Mouse (Mus musculus): ENCODE measurements around the gene 1700113H08Rik. TPM values are rescaled to one million over a fixed set of nuclear protein-coding genes. Genes with fewer than 3 reads are reported as not detected.

1700113H08Rik gene
- polyA plus RNA-seq, 2 experiments, result not detected

- no peak for TF ChIP-seq CTCF (IDR thresholded peaks at IDR 0.05; ENCODE audit: low read depth)
- H3K4me1 ChIP-seq (replicated peaks; ENCODE audit: control insufficient read depth in 2 of 2, insufficient read depth in 2 of 2, low read length in 1 of 2), result no peaks in the 10 kb centered on the region
- H3K27ac ChIP-seq, result no peak overlapping the region
- no peak overlapping the region for H3K9ac ChIP-seq (replicated peaks)
- ATAC-seq (ENCODE audit: insufficient read depth) (no peak), DNase-seq (ENCODE audit: low read depth in 3 of 3, low spot score in 3 of 3) (no peak)
- H3K4me3 ChIP-seq (ENCODE audit: insufficient read depth in 1 of 2, low read depth in 2 of 2, low read length in 2 of 2), result no peak overlapping the region
- 66% methylated on average over 5 of the region's 5 CpGs for WGBS (ENCODE audit: insufficient replicate concordance)
- H3K4me2 ChIP-seq (ENCODE audit: low read depth), result no peak overlapping the region
- no peaks in the 10 kb centered on the region for H3K36me3 ChIP-seq (replicated peaks; ENCODE audit: control insufficient read depth, insufficient read depth, low read depth)
- no peaks in the 10 kb centered on the region for H3K9me3 ChIP-seq (ENCODE audit: control insufficient read depth, low read length)
- H3K27me3 ChIP-seq (ENCODE audit: control insufficient read depth, insufficient read depth, low read length), result no peaks in the 10 kb centered on the region
These were observed 29.8 kb downstream of the 1700113H08Rik start for GRCm38 (mm10) chr10:87087646-87088045.

GRCm38 (mm10) chr10:87094249-87094648, 36.4 kb downstream of the 1700113H08Rik start:
- Histone ChIP-seq H3K4me2 (ENCODE audit: low read depth) (no peak overlapping the region), H3K27me3 (ENCODE audit: control insufficient read depth, insufficient read depth, low read length) (no peaks in the 10 kb centered on the region), H3K4me3 (ENCODE audit: insufficient read depth in 1 of 2, low read depth in 2 of 2, low read length in 2 of 2) (no peak overlapping the region), H3K27ac (no peak overlapping the region), H3K9ac (replicated peaks) (no peak overlapping the region), H3K36me3 (replicated peaks; ENCODE audit: control insufficient read depth, insufficient read depth, low read depth) (no peaks in the 10 kb centered on the region), H3K4me1 (replicated peaks; ENCODE audit: control insufficient read depth in 2 of 2, insufficient read depth in 2 of 2, low read length in 1 of 2) (no peaks in the 10 kb centered on the region), H3K9me3 (ENCODE audit: control insufficient read depth, low read length) (no peaks in the 10 kb centered on the region)
- ATAC-seq (ENCODE audit: insufficient read depth) (no peak), DNase-seq (ENCODE audit: low read depth in 3 of 3, low spot score in 3 of 3) (no peak)
- peak; percentile 25; the same call in 1 of the 2 replicates for TF ChIP-seq CTCF (IDR thresholded peaks at IDR 0.05; ENCODE audit: low read depth)
- no peak for TF ChIP-seq EP300 (IDR thresholded peaks at IDR 0.05; ENCODE audit: low read depth)

- DNase-seq (ENCODE audit: low read depth in 3 of 3, low spot score in 3 of 3) (no peak), ATAC-seq (ENCODE audit: insufficient read depth) (no peak)
- no peak overlapping the region for H3K4me2 ChIP-seq (ENCODE audit: low read depth)
- no peaks in the 10 kb centered on the region for H3K36me3 ChIP-seq (replicated peaks; ENCODE audit: control insufficient read depth, insufficient read depth, low read depth)
- H3K4me3 ChIP-seq (ENCODE audit: insufficient read depth in 1 of 2, low read depth in 2 of 2, low read length in 2 of 2), result no peak overlapping the region
- H3K27me3 ChIP-seq (ENCODE audit: control insufficient read depth, insufficient read depth, low read length), result no peaks in the 10 kb centered on the region
- 41% methylated on average over 6 of the region's 6 CpGs for WGBS (ENCODE audit: insufficient replicate concordance)
- H3K9me3 ChIP-seq (ENCODE audit: control insufficient read depth, low read length), result no peaks in the 10 kb centered on the region
- H3K9ac ChIP-seq (replicated peaks), result no peak overlapping the region
- H3K27ac ChIP-seq, result no peak overlapping the region
- H3K4me1 ChIP-seq (replicated peaks; ENCODE audit: control insufficient read depth in 2 of 2, insufficient read depth in 2 of 2, low read length in 1 of 2), result no peaks in the 10 kb centered on the region
- TF ChIP-seq CTCF (IDR thresholded peaks at IDR 0.05; ENCODE audit: low read depth) (no peak), EP300 (IDR thresholded peaks at IDR 0.05; ENCODE audit: low read depth) (no peak)
These were observed 40.9 kb downstream of the 1700113H08Rik start for GRCm38 (mm10) chr10:87098722-87099121.

- Histone ChIP-seq H3K4me3 (ENCODE audit: insufficient read depth in 1 of 2, low read depth in 2 of 2, low read length in 2 of 2) (no peak overlapping the region), H3K4me1 (replicated peaks; ENCODE audit: control insufficient read depth in 2 of 2, insufficient read depth in 2 of 2, low read length in 1 of 2) (no peaks in the 10 kb centered on the region), H3K27ac (no peak overlapping the region), H3K4me2 (ENCODE audit: low read depth) (no peak overlapping the region), H3K27me3 (ENCODE audit: control insufficient read depth, insufficient read depth, low read length) (no peaks in the 10 kb centered on the region), H3K9me3 (ENCODE audit: control insufficient read depth, low read length) (no peaks in the 10 kb centered on the region), H3K36me3 (replicated peaks; ENCODE audit: control insufficient read depth, insufficient read depth, low read depth) (no peaks in the 10 kb centered on the region), H3K9ac (replicated peaks) (no peak overlapping the region)
- DNase-seq (ENCODE audit: low read depth in 3 of 3, low spot score in 3 of 3) (no peak), ATAC-seq (ENCODE audit: insufficient read depth) (no peak)
- WGBS (ENCODE audit: insufficient replicate concordance), result 52% methylated on average over 4 of the region's 4 CpGs
- TF ChIP-seq CTCF (IDR thresholded peaks at IDR 0.05; ENCODE audit: low read depth), result no peak
- no peak for TF ChIP-seq EP300 (IDR thresholded peaks at IDR 0.05; ENCODE audit: low read depth)
These were observed 42.8 kb downstream of the 1700113H08Rik start for GRCm38 (mm10) chr10:87100668-87101067.

- Histone ChIP-seq H3K27me3 (ENCODE audit: control insufficient read depth, insufficient read depth, low read length) (no peaks in the 10 kb centered on the region), H3K9ac (replicated peaks) (no peak overlapping the region), H3K4me2 (ENCODE audit: low read depth) (no peak overlapping the region), H3K9me3 (ENCODE audit: control insufficient read depth, low read length) (no peaks in the 10 kb centered on the region), H3K36me3 (replicated peaks; ENCODE audit: control insufficient read depth, insufficient read depth, low read depth) (no peaks in the 10 kb centered on the region), H3K4me1 (replicated peaks; ENCODE audit: control insufficient read depth in 2 of 2, insufficient read depth in 2 of 2, low read length in 1 of 2) (no peaks in the 10 kb centered on the region), H3K4me3 (ENCODE audit: insufficient read depth in 1 of 2, low read depth in 2 of 2, low read length in 2 of 2) (no peak overlapping the region), H3K27ac (no peak overlapping the region)
- WGBS (ENCODE audit: insufficient replicate concordance), result 62% methylated on average over 9 of the region's 9 CpGs
- TF ChIP-seq CTCF (IDR thresholded peaks at IDR 0.05; ENCODE audit: low read depth) (no peak), EP300 (IDR thresholded peaks at IDR 0.05; ENCODE audit: low read depth) (no peak)
- ATAC-seq (ENCODE audit: insufficient read depth), result no peak
- no peak for DNase-seq (ENCODE audit: low read depth in 3 of 3, low spot score in 3 of 3)
These were observed 43.6 kb downstream of the 1700113H08Rik start for GRCm38 (mm10) chr10:87101265-87101950.

Measured in liver, embryonic 14.5 days (tissue).